Mouse (Mus musculus) heart, postnatal 0 days (tissue): ENCODE measurements at regions not wholly inside any gene's neighbourhood (a gene's known extent, or its start where the extent isn't known, plus 50 kb on each side); places are given as distances from the start of the nearest gene placed in this dataset.

Source experiments
- CTCF ChIP-seq: IDR thresholded peaks from 2 replicates; pipeline ENCODE4 v1.5.1; 2016; ENCODE audit warnings: antibody characterized with exemption, control low read depth, low read depth
- EP300 ChIP-seq: IDR thresholded peaks from 2 replicates; pipeline ENCODE4 v1.6.1; 2016; ENCODE audit warnings: antibody characterized with exemption, low read depth

DNA sequence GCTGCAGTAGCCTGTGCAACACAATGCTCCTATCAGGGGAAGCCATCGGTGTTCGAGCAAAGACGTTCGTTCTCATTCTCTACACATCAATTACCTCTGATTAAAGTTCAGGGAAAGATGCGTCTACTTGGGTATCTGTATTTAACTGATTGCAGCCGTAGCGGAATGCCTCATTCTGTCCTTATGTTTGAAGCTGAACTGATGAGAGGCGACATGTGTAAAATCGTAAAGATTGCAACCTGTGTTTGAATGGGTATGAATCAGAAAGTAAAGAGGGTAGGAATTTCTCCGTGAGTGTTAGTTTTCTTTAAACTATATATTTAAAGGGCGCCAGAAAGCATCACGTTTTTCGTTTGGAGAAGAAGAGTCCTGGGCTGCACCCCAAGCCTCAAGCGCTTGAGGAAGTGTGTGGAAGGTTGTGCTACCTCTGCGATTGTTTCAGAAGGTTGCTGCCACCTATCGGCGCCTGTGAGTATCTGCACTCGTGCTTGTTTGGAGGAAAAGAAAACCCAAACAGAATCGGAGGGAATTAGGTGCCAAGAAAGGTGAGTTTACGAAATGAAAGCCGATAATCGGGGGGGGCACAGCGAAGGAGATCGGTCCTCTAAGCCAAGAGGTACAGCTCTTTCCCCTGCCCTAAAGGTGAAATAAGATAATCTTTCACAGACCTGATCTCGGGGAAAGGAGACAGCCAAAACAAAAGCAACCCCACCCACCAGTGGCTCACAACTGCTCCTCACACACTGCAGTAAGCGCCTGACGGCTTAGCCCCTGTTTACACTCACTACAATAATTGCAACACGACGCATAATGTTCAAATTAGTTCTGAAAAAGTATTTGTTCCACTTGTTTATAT is 346.4 kb upstream of the Prkcq start:
- TF ChIP-seq CTCF (peak; percentile 76), EP300 (no peak)
